Mouse (Mus musculus) mesoderm, embryonic 11.5 days (tissue): Measurements from ENCODE around the gene Egflam.

Experiments used
- DNase-seq: peaks from one replicate; pipeline ENCODE4 v3.0.0-alpha.2; 2012; ENCODE audit warnings: low read depth, low spot score

Gene Egflam

GRCm38 (mm10) chr15:7292854-7293253 is 105.3 kb downstream of the Egflam start:
- no peak for DNase-seq

- no peak for DNase-seq
These were observed 108.2 kb downstream of the Egflam start for GRCm38 (mm10) chr15:7290003-7290402.

GRCm38 (mm10) chr15:7289516-7289915 is 108.7 kb downstream of the Egflam start:
- no peak for DNase-seq

- DNase-seq = no peak
These were observed 109.3 kb downstream of the Egflam start for GRCm38 (mm10) chr15:7288841-7289424.

- no peak for DNase-seq
These were observed 110.3 kb downstream of the Egflam start for GRCm38 (mm10) chr15:7287911-7288310.

- no peak for DNase-seq
These were observed 116.6 kb downstream of the Egflam start for GRCm38 (mm10) chr15:7281579-7281978.

- DNase-seq = peak; percentile 83
These were observed 134.4 kb downstream of the Egflam start for GRCm38 (mm10) chr15:7263822-7264221.

- no peak for DNase-seq
These were observed 134.9 kb downstream of the Egflam start for GRCm38 (mm10) chr15:7263339-7263738.

- DNase-seq = no peak
These were observed 136.8 kb downstream of the Egflam start for GRCm38 (mm10) chr15:7261371-7261770.

- DNase-seq = no peak
These were observed 141.6 kb downstream of the Egflam start for GRCm38 (mm10) chr15:7256577-7256976.

- DNase-seq = no peak
These were observed 144.9 kb downstream of the Egflam start for GRCm38 (mm10) chr15:7253326-7253725.

GRCm38 (mm10) chr15:7252106-7252636 is 146.0 kb downstream of the Egflam start:
- no peak for DNase-seq

GRCm38 (mm10) chr15:7251042-7251441 is 147.2 kb downstream of the Egflam start:
- DNase-seq = no peak

GRCm38 (mm10) chr15:7249216-7249615 is 149.0 kb downstream of the Egflam start:
- no peak for DNase-seq

GRCm38 (mm10) chr15:7247321-7247720 is 150.9 kb downstream of the Egflam start:
- no peak for DNase-seq

- DNase-seq = no peak
These were observed 155.9 kb downstream of the Egflam start for GRCm38 (mm10) chr15:7242161-7242850.

GRCm38 (mm10) chr15:7240950-7241349 is 157.2 kb downstream of the Egflam start:
- DNase-seq = no peak

GRCm38 (mm10) chr15:7239904-7240303 is 158.3 kb downstream of the Egflam start:
- DNase-seq = no peak

GRCm38 (mm10) chr15:7233393-7234090 is 164.7 kb downstream of the Egflam start:
- DNase-seq = no peak

GRCm38 (mm10) chr15:7226225-7226624 is 172.0 kb downstream of the Egflam start:
- peak; percentile 90 for DNase-seq

- no peak for DNase-seq
These were observed 173.9 kb downstream of the Egflam start for GRCm38 (mm10) chr15:7224151-7224775.

- DNase-seq = peak; percentile 44
These were observed 175.4 kb downstream of the Egflam start for GRCm38 (mm10) chr15:7222809-7223208.
